Comparison of ENCODE assay signal across 11 mouse cellular contexts in genomic region chr5:32472332-32473028, GRCm38 (mm10). TPM values are rescaled to one million over a fixed set of nuclear protein-coding genes. Genes with fewer than 3 reads are reported as not detected.
A peak's percentile ranks its signal among the peaks of the same experiment; 100 is the strongest.
DNase-seq lines count a peak whose midpoint lies in the region; ATAC-seq lines count a peak whose summit lies in the region.
"Had no signal": no experiment of that assay in that cellular context is flagged by ENCODE, and none has a peak within 500 bp of the region (broad histone marks: within the 10 kb centered on the region; RNA-seq: fewer than 3 reads in every experiment).

No protein-coding gene starts in this region.

- WGBS in kidney, embryonic 15.5 days: 76% methylated on average over 4 of the region's 4 CpGs
- WGBS in stomach, embryonic 14.5 days: 82% methylated on average over 4 of the region's 4 CpGs

- no peaks in the 10 kb centered on the region for H3K9me3 ChIP-seq in kidney, embryonic 15.5 days (replicated peaks)
- no peaks in the 10 kb centered on the region for H3K9me3 ChIP-seq in stomach, embryonic 14.5 days (ENCODE audit: control insufficient read depth, low read depth, low read length)

- ATAC-seq in kidney, embryonic 15.5 days (replicated peaks; ENCODE audit: low FRiP score): no peak
- ATAC-seq in stomach, embryonic 14.5 days (ENCODE audit: insufficient number of reproducible peaks, insufficient read depth, low FRiP score, low read depth): 0 out of 2 replicates have a peak, but pooled peaks have one; percentile 37

- peaks cover 16% of the 10 kb centered on the region for H3K4me1 ChIP-seq in kidney, embryonic 15.5 days
- peaks cover 12% of the 10 kb centered on the region; the same call in 1 of the 2 replicates for H3K4me1 ChIP-seq in stomach, embryonic 14.5 days (ENCODE audit: control insufficient read depth, insufficient read depth, low read length)

- H3K9ac ChIP-seq in kidney, embryonic 15.5 days: no peak overlapping the region
- H3K9ac ChIP-seq in stomach, embryonic 14.5 days (replicated peaks; ENCODE audit: low read depth, low read length): no peak overlapping the region

- no peak overlapping the region for H3K4me2 ChIP-seq in kidney, embryonic 15.5 days
- H3K4me2 ChIP-seq in stomach, embryonic 14.5 days (replicated peaks; ENCODE audit: low read depth, low read length): no peak overlapping the region

- no peaks in the 10 kb centered on the region for H3K27me3 ChIP-seq in kidney, embryonic 15.5 days
- H3K27me3 ChIP-seq in stomach, embryonic 14.5 days (ENCODE audit: control insufficient read depth, insufficient read depth, low read length): no peaks in the 10 kb centered on the region

- DNase-seq in kidney, adult 18-20 months: peak; percentile 32
- peak; percentile 34 to 39 for DNase-seq in heart, adult 18-20 months
- peak; percentile 32 for DNase-seq in kidney, postnatal 14 days
- no peak for DNase-seq in frontal cortex, adult 2 months (ENCODE audit: extremely low spot score in 1 of 2, low spot score in 1 of 2)
- no peak for DNase-seq in left cerebral cortex, adult 18-20 months (ENCODE audit: low spot score in 2 of 2)
- DNase-seq in cerebellum, postnatal 25 days: no peak
- DNase-seq: cerebellum, adult 11-12 months; gastrocnemius, postnatal 14 days had no signal

- no peak overlapping the region for H3K27ac ChIP-seq in kidney, embryonic 15.5 days
- no peak overlapping the region for H3K27ac ChIP-seq in stomach, embryonic 14.5 days (ENCODE audit: low read length)

- no peak overlapping the region for H3K4me3 ChIP-seq in kidney, embryonic 15.5 days (replicated peaks)
- no peak overlapping the region for H3K4me3 ChIP-seq in stomach, embryonic 14.5 days (ENCODE audit: low read depth, low read length)
- H3K4me3 ChIP-seq: myocyte had no signal

- H3K36me3 ChIP-seq in kidney, embryonic 15.5 days: no peaks in the 10 kb centered on the region
- no peaks in the 10 kb centered on the region for H3K36me3 ChIP-seq in stomach, embryonic 14.5 days (ENCODE audit: control insufficient read depth, insufficient read depth, low read length)

RNA-seq across cellular contexts. Expression of gene Ppp1cb, which starts 13.8 kb away (rescaled TPM):
- polyA plus RNA-seq in kidney, embryonic 15.5 days (2015; fragmentation: Nextera tagmentation; extraction: Ambion mirVana): 213 and 221 TPM in 2 replicates
- total RNA-seq in heart, adult 18-20 months (2021): 100 to 1,000 TPM; 450 to 464 TPM
- polyA plus RNA-seq in stomach, embryonic 14.5 days (2014; fragmentation: Nextera tagmentation; extraction: Ambion mirVana): 278 and 296 TPM in 2 replicates
- 254 and 257 TPM in 2 replicates for polyA plus RNA-seq in frontal cortex, adult 2 months (2012; rRNA removed)
- 100 to 1,000 TPM; 430 TPM for total RNA-seq in left cerebral cortex, adult 18-20 months (2021)

Comparison
In these comparisons a context has a peak if more than half of its experiments do, and no peak if none do; other contexts are left out.
1. DNase-seq: peak in kidney, adult 18-20 months (single experiment), heart, adult 18-20 months (2 of 2) and kidney, postnatal 14 days (single experiment); none in frontal cortex, adult 2 months (0 of 2), left cerebral cortex, adult 18-20 months (0 of 2) and cerebellum, postnatal 25 days (0 of 2).